ENCODE assay signal across 24 mouse cellular contexts in the genomic region with DNA sequence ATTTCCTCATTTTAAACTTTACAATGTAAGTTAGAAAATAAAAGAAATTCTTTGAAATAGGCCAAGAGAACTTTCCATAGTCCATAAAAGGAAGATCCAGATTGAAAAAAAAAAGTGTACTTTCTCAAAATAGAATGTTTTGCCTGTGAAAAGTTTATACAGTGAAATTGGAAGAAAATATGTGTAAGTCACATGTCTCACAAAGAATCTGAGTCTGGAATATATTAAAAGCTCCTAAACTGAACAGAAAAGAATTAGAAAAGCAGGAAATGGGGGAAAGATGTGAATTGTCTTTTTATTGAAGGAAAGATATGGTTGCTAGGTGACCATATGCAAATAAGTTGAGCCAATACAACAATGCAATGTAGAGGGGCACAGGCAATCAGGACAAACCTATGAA.
"Had no signal": no experiment of that assay in that cellular context is flagged by ENCODE, and none has a peak within 500 bp of the region (broad histone marks: within the 10 kb centered on the region; RNA-seq: fewer than 3 reads in every experiment).

No protein-coding gene starts in this region.

- H3K27me3 ChIP-seq: heart, embryonic 12.5 days; hindbrain, embryonic 12.5 days; intestine, embryonic 15.5 days; limb, embryonic 12.5 days; liver, embryonic 13.5 days had no signal

- H3K4me3 ChIP-seq: heart, adult 2 months; heart, embryonic 12.5 days; hindbrain, embryonic 10.5 days; hindbrain, embryonic 12.5 days; intestine, embryonic 15.5 days; layer of hippocampus, adult 2 months; limb, embryonic 10.5 days; limb, embryonic 12.5 days; liver, embryonic 13.5 days had no signal

- H3K36me3 ChIP-seq: heart, embryonic 12.5 days; hindbrain, embryonic 10.5 days; hindbrain, embryonic 12.5 days; intestine, embryonic 15.5 days; limb, embryonic 10.5 days; limb, embryonic 12.5 days; liver, embryonic 13.5 days had no signal

- H3K9me3 ChIP-seq: heart, embryonic 12.5 days; hindbrain, embryonic 10.5 days; hindbrain, embryonic 12.5 days; intestine, embryonic 15.5 days; limb, embryonic 10.5 days; limb, embryonic 12.5 days; liver, embryonic 13.5 days had no signal

- DNase-seq: gastrocnemius, postnatal 14 days; gastrocnemius, postnatal 36 days; heart, adult 11 months; heart, adult 2 months; heart, postnatal 10 days; heart, postnatal 4 days; kidney, adult 18-20 months; kidney, adult 8-10 months; kidney, postnatal 10 days; kidney, postnatal 25 days; kidney, postnatal 4 days; liver; liver, embryonic 13.5 days had no signal

- H3K4me1 ChIP-seq: heart, embryonic 12.5 days; hindbrain, embryonic 10.5 days; hindbrain, embryonic 12.5 days; intestine, embryonic 15.5 days; limb, embryonic 10.5 days; limb, embryonic 12.5 days; liver, embryonic 13.5 days had no signal

- H3K27ac ChIP-seq: heart, adult 2 months; hindbrain, embryonic 10.5 days; hindbrain, embryonic 12.5 days; hindbrain, embryonic 14.5 days; intestine, embryonic 15.5 days; layer of hippocampus, adult 2 months; limb, embryonic 10.5 days; limb, embryonic 12.5 days; liver, embryonic 13.5 days had no signal

- ATAC-seq: hindbrain, embryonic 16.5 days; inflammation-experienced regulatory T-cells, adult 6 months; intestine, embryonic 15.5 days; intestine, postnatal 0 days had no signal
